Mouse (Mus musculus) liver, embryonic 18 days (tissue): Measurements from ENCODE around the gene Gm7929. TPM values are rescaled to one million over a fixed set of nuclear protein-coding genes. Genes with fewer than 3 reads are reported as not detected.

ENCODE experiments used
- polyA plus RNA-seq: library from polyadenylated mRNA; depleted of rRNA; stranded (reverse); fragments of >200 nt; gene quantifications from 2 replicates; pipeline ENCODE4 v1.2.3, GENCODE M21; 2012; rRNA removed

Gm7929 gene
- polyA plus RNA-seq = not detected in 2 replicates

DNA sequence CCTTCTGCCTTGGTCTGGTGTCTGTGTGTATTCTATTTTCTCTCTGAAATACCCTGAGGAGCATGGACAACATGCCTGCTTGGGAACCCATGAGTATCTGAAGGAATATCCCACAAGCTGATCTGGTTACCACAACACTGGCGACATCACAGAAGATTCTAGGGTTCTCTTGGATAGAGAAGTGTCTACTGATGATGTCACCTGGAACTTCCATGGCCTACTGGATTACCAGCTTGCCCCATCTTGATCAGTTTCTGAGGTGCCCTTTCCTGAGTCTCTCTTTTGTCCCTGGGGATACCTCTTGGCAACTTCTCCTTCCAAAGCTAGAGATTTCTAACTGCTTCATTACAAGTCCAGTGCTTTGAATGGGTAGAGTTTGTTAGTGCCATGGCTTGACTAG lies at the start of gene Gm7929:
Gene Gm7929 (minus strand): TSS at position 101 of the 400 bp plus-strand sequence.

DNA sequence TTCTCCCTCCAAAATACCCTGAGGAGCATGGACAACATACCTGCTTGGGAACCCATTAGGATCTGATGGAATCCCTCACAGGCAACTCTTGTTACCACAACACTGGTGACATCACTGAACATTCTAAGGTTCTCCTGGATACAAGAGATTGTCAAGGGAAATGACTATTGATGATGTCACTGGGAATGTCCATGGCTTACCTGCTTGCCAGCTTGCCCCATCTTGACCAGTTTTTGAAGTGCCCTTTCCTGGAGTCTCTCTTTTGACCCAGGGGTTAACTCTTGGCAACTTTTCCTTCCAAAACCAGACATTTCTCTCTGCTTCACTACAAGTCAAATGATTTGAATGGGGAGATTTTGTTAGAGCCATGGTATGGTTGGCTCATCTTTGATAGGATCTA lies 21.9 kb upstream of the Gm7929 start, which contains the start of gene Gm47189:
Gene Gm47189 (minus strand): TSS at position 101 of the 400 bp plus-strand sequence.

DNA sequence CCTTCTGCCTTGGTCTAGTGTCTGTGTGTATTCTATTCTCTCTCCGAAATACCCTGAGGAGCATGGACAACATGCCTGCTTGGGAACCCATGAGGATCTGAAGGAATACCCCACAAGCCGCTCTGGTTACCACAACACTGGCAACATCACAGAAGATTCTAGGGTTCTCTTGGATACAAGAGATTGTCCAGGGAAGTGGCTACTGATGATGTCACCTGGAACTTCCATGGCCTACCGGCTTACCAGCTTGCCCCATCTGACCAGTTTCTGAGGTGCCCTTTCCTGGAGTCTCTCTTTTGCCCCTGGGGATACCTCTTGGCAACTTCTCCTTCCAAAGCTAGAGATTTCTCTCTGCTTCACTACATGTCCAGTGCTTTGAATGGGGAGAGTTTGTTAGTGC lies 48.6 kb downstream of the Gm7929 start, which contains the start of gene Gm8068:
Gene Gm8068 (minus strand): TSS at position 101 of the 400 bp plus-strand sequence.

Other genes starting within 250 kb of the Gm7929 start
- gene Gm7970, start 195.0 kb downstream of the Gm7929 start, polyA plus RNA-seq = not detected in 2 replicates
- not detected in 2 replicates for gene 1700049E17Rik2, start 177.4 kb downstream of the Gm7929 start, polyA plus RNA-seq
- gene Gm3072, start 126.0 kb downstream of the Gm7929 start, polyA plus RNA-seq = not detected in 2 replicates
- gene Gm3676, start 104.1 kb downstream of the Gm7929 start, polyA plus RNA-seq = not detected in 2 replicates
- not detected in 2 replicates for gene Gm8068, start 48.7 kb downstream of the Gm7929 start, polyA plus RNA-seq
- not detected in 2 replicates for gene Gm47189, start 21.8 kb upstream of the Gm7929 start, polyA plus RNA-seq
- not detected in 2 replicates for gene Gm7980, start 156.7 kb upstream of the Gm7929 start, polyA plus RNA-seq
- gene 1700049E17Rik1, start 174.3 kb upstream of the Gm7929 start, polyA plus RNA-seq = not detected in 2 replicates
- not detected in 2 replicates for gene 1700024B05Rik, start 193.4 kb upstream of the Gm7929 start, polyA plus RNA-seq
- not detected in 2 replicates for gene Gm6401, start 217.3 kb upstream of the Gm7929 start, polyA plus RNA-seq
- not detected in 2 replicates for gene Gm3543, start 232.7 kb upstream of the Gm7929 start, polyA plus RNA-seq